Mouse (Mus musculus): ENCODE measurements around the gene Cdk14. TPM values are rescaled to one million over a fixed set of nuclear protein-coding genes. Genes with fewer than 3 reads are reported as not detected.
"Not testable (repeated sequence)": the region's sequence is repeated elsewhere in the genome, so short reads cannot be mapped to it uniquely, and the experiment has no call there.

Cdk14 gene
- total RNA-seq, 2 experiments from 2014 or later: 2.6 to 5.3 TPM

GRCm38 (mm10) chr5:5240121-5240520 lies 180.0 kb downstream of the Cdk14 start:
- no peak for DNase-seq
- intact Hi-C loops (cut with DNase I): loop anchor here (10.0 kb wide), 1 partner anchor 125 kb away; no protein-coding TSS in a partner anchor
- no peak overlapping the region for H3K4me3 ChIP-seq
- H3K27ac ChIP-seq: no peak overlapping the region
- TF ChIP-seq CTCF (IDR thresholded peaks at IDR 0.05): no peak

- peak; percentile 87 for DNase-seq
- H3K27ac ChIP-seq: peak overlapping the region; percentile 75
- H3K4me3 ChIP-seq; intact Hi-C loops (cut with DNase I): not testable (repeated sequence)
Measured at GRCm38 (mm10) chr5:5234935-5235334, 185.2 kb downstream of the Cdk14 start.

DNA sequence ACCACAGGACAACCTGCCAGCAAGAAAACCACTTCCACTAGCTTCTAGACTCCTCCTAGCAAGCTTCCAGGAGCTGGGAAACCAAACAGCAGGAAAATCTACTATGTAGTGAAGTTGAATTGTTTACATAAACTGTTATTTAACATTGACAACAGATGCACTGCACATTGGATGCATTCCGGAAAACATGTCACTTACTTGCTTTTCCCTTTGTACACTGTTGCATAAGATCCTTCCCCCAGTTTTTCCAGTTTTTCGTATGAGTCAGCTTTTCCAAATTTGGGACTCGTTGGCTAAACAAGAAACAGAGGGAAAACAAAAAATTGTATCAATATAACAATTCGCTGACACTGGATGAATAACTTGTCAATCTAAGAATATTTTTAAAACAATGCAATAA lies 193.1 kb downstream of the Cdk14 start:
- intact Hi-C loops (cut with DNase I): no loop called here
- Histone ChIP-seq H3K4me3 (no peak overlapping the region), H3K27ac (no peak overlapping the region)
- no peak for TF ChIP-seq CTCF (IDR thresholded peaks at IDR 0.05)
- DNase-seq: no peak

GRCm38 (mm10) chr5:5211780-5212135 lies 208.4 kb downstream of the Cdk14 start:
- TF ChIP-seq CTCF (IDR thresholded peaks at IDR 0.05): no peak
- no peak overlapping the region for H3K27ac ChIP-seq
- no peak overlapping the region for H3K4me3 ChIP-seq
- intact Hi-C loops (cut with DNase I): no loop called here
- DNase-seq: no peak

GRCm38 (mm10) chr5:5211034-5211779 lies 208.9 kb downstream of the Cdk14 start:
- intact Hi-C loops (cut with DNase I): no loop called here
- TF ChIP-seq CTCF (IDR thresholded peaks at IDR 0.05): no peak
- Histone ChIP-seq H3K4me3 (no peak overlapping the region), H3K27ac (no peak overlapping the region)
- no peak for DNase-seq

DNA sequence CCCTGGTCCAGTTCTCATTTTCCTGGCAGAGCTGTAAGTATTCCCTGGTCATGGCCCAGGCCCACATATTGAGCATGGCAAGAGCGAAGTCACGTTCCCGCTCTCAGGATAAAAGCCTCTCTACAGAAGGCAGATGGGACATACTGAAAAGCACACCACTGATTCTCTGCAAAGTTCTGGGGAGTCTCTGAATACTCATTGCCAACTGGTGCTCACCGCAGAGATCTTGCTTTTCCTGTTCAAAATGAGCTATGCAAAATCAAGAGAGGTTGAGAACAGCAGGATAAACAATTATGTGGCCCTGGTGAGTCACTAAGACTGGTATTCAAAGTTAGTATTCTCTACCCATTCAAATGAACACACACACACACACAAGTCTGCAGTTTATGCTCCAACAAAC lies 212.1 kb downstream of the Cdk14 start:
- Histone ChIP-seq H3K4me3 (no peak overlapping the region), H3K27ac (no peak overlapping the region)
- no peak for DNase-seq
- intact Hi-C loops (cut with DNase I): no loop called here
- TF ChIP-seq CTCF (IDR thresholded peaks at IDR 0.05): no peak

- TF ChIP-seq CTCF (IDR thresholded peaks at IDR 0.05): no peak
- DNase-seq: no peak
- H3K27ac ChIP-seq: no peak overlapping the region
- no peak overlapping the region for H3K4me3 ChIP-seq
- intact Hi-C loops (cut with DNase I): no loop called here
Measured at GRCm38 (mm10) chr5:5206012-5206411, 214.1 kb downstream of the Cdk14 start.

DNA sequence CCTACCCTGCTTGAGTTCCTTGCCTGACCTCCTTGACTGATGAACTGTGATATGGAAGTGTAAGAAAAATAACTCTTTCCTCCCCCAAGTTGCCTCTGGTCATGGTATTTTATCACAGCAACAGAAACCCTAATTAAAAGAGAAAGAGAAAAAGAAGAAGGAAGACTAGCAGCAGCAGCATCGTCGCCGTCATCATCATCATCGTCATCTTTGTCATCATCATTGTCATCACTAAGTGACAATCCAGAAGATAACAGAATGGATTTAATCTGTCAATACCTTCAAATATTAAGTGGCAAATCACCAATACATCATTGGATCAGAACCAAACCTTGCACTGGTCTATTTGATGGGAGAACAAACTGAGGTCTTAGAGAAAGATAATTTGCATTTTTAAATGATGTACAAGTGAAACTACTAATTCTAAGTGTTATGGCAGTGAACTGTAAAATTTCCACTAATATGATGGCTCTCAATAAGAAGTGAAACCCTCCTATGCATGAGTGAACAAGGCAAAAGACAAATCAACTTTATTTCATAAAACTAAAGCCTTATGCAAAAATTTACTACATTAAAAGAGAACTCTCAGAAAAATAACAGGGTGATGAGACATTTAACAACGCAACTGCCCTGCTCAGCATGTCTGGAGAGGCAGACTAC lies 225.4 kb downstream of the Cdk14 start:
- Histone ChIP-seq H3K4me3 (no peak overlapping the region), H3K27ac (no peak overlapping the region)
- intact Hi-C loops (cut with DNase I): no loop called here
- TF ChIP-seq CTCF (IDR thresholded peaks at IDR 0.05): no peak
- no peak for DNase-seq

- no peak overlapping the region for H3K27ac ChIP-seq
- intact Hi-C loops (cut with DNase I): no loop called here
- no peak for DNase-seq
- no peak for TF ChIP-seq CTCF (IDR thresholded peaks at IDR 0.05)
- no peak overlapping the region for H3K4me3 ChIP-seq
Measured at GRCm38 (mm10) chr5:5189590-5189989, 230.5 kb downstream of the Cdk14 start.

- DNase-seq: no peak
- H3K27ac ChIP-seq: no peak overlapping the region
- no peak overlapping the region for H3K4me3 ChIP-seq
- intact Hi-C loops (cut with DNase I): no loop called here
- no peak for TF ChIP-seq CTCF (IDR thresholded peaks at IDR 0.05)
Measured at GRCm38 (mm10) chr5:5185987-5186742, 233.9 kb downstream of the Cdk14 start.

- DNase-seq: no peak
- Histone ChIP-seq H3K27ac (no peak overlapping the region), H3K4me3 (no peak overlapping the region)
- intact Hi-C loops (cut with DNase I): no loop called here
- TF ChIP-seq CTCF (IDR thresholded peaks at IDR 0.05): no peak
Measured at GRCm38 (mm10) chr5:5185521-5185920, 234.6 kb downstream of the Cdk14 start.

- no peak for TF ChIP-seq CTCF (IDR thresholded peaks at IDR 0.05)
- intact Hi-C loops (cut with DNase I): no loop called here
Measured at GRCm38 (mm10) chr5:5180711-5181110, 239.4 kb downstream of the Cdk14 start.

DNA sequence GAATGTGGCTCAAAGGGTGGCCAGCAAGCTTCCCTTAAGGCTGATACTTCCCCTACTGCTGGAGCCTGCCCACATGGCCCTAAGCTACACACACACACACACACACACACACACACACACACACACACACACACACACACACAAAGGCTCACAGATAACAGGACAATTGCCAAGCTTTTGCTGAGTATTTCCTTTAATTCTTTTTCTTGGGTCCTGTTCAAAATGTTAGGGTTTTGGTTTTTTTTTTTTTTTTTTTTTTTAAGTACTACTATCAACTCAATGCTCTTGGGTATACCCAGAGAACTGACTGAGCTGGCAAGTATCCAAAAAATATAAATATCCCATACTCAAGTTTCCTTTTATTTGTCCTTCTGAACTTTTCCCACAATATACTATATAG lies 239.8 kb downstream of the Cdk14 start:
- DNase-seq: peak; percentile 28
- peak overlapping the region; percentile 13; the same call in 1 of the 2 replicates for H3K27ac ChIP-seq
- intact Hi-C loops (cut with DNase I): no loop called here
- TF ChIP-seq CTCF (IDR thresholded peaks at IDR 0.05): no peak
- H3K4me3 ChIP-seq: no peak overlapping the region

More at GRCm38 (mm10) chr5:5180711-5181110, 239.4 kb downstream of the Cdk14 start:
- H3K27ac ChIP-seq: peak overlapping the region; percentile 13; the same call in 1 of the 2 replicates
- no peak for DNase-seq
- H3K4me3 ChIP-seq: no peak overlapping the region
